Mouse (Mus musculus): ENCODE results near the gene Fis1. TPM values are rescaled to one million over a fixed set of nuclear protein-coding genes. Genes with fewer than 3 reads are reported as not detected.
"Not testable (repeated sequence)": the region's sequence is repeated elsewhere in the genome, so short reads cannot be mapped to it uniquely, and the experiment has no call there.

Gene Fis1
- total RNA-seq (2021), result 100 to 1,000 TPM; 222 to 225 TPM

- DNase-seq, result peak; percentile 95
Observed at GRCm38 (mm10) chr5:136953015-136953414, at the start of gene Fis1. Fis1 (plus strand) TSS chr5:136953275.

GRCm38 (mm10) chr5:136904621-136905020 is 48.5 kb upstream of the Fis1 start:
- DNase-seq, result no peak

GRCm38 (mm10) chr5:136905630-136906029 is 47.4 kb upstream of the Fis1 start:
- DNase-seq, result no peak

- no peak for DNase-seq
Observed at GRCm38 (mm10) chr5:136907587-136907986, 45.5 kb upstream of the Fis1 start.

- peak; percentile 91 to 92 for DNase-seq
Observed at GRCm38 (mm10) chr5:136907991-136908857, 44.9 kb upstream of the Fis1 start, which contains the start of gene Ift22. Ift22 (plus strand) TSS chr5:136908150.

- no peak for DNase-seq
Observed at GRCm38 (mm10) chr5:136914183-136914582, 38.9 kb upstream of the Fis1 start.

GRCm38 (mm10) chr5:136917613-136918242 is 35.3 kb upstream of the Fis1 start:
- no peak for DNase-seq

GRCm38 (mm10) chr5:136918655-136919472 is 34.2 kb upstream of the Fis1 start:
- DNase-seq, result peak; percentile 85 to 87

- DNase-seq, result no peak
Observed at GRCm38 (mm10) chr5:136919546-136920301, 33.4 kb upstream of the Fis1 start.

GRCm38 (mm10) chr5:136922830-136923229 is 30.2 kb upstream of the Fis1 start:
- no peak for DNase-seq

GRCm38 (mm10) chr5:136923751-136924478 is 29.2 kb upstream of the Fis1 start:
- no peak for DNase-seq

- peak; percentile 72 to 82 for DNase-seq
Observed at GRCm38 (mm10) chr5:136929073-136929472, 24.0 kb upstream of the Fis1 start.

- peak in 1 of 2 experiments; percentile 19 for DNase-seq
Observed at GRCm38 (mm10) chr5:136931896-136932295, 21.2 kb upstream of the Fis1 start.

- DNase-seq, result no peak
Observed at GRCm38 (mm10) chr5:136932956-136933355, 20.1 kb upstream of the Fis1 start.

GRCm38 (mm10) chr5:136933930-136934329 is 19.1 kb upstream of the Fis1 start:
- DNase-seq, result no peak

GRCm38 (mm10) chr5:136935905-136936695 is 17.0 kb upstream of the Fis1 start:
- no peak for DNase-seq

GRCm38 (mm10) chr5:136936750-136937149 is 16.3 kb upstream of the Fis1 start:
- no peak for DNase-seq

GRCm38 (mm10) chr5:136937621-136938020 is 15.5 kb upstream of the Fis1 start:
- no peak for DNase-seq

- no peak for DNase-seq
Observed at GRCm38 (mm10) chr5:136939284-136939683, 13.8 kb upstream of the Fis1 start.

- not testable (repeated sequence) for DNase-seq
Observed at GRCm38 (mm10) chr5:136940029-136940428, 13.0 kb upstream of the Fis1 start.
